Mouse (Mus musculus): Measurements from ENCODE around the gene Zfp346.
"Not testable (repeated sequence)": the region's sequence is repeated elsewhere in the genome, so short reads cannot be mapped to it uniquely, and the experiment has no call there.

The Zfp346 gene

DNA sequence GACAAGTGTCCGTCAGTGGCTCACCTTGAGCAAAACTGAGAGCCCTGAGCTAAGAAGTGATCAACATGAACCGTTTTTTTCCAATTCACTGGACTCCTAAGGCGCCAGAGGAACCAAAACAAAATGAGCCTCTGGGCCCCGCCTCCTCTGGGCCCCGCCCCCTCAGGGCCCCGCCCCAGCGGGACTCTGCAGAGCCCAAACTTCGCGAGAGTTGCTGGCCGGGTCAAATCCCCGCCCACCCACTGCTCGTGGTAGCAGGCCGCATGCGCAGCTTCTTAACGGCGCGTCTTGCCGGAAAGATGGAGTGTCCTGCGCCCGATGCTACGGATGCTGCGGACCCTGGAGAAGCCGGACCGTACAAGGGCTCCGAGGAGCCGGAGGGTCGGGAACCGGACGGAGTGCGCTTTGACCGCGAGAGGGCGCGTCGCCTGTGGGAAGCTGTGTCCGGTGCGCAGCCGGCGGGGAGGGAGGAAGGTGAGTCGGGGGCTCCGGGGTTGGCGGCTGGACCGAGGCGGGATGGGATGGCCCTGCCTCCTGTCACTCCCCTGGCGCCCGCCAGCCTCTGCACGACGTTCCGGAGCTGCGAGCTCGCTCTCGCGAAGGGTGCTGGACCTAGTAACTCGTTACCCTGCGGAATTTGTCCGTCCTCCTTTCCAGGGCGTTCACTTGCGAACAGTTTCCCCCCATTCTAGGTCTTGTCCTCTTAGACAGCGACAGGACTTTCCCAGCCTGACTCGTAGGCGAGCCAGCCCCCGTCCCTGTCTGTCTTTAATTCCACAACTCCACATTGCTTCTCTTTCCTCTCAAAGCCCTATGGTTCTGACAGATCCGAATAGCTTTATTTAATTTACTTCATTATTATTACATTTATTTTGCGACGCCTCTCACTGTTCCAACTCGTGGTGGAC lies at the start of gene Zfp346:
TSS of gene Zfp346 (plus strand) at position 267 of the 908 bp plus-strand sequence.
- DNase-seq (ENCODE audit: low spot score in 2 of 2), result peak; percentile 97 to 98

DNA sequence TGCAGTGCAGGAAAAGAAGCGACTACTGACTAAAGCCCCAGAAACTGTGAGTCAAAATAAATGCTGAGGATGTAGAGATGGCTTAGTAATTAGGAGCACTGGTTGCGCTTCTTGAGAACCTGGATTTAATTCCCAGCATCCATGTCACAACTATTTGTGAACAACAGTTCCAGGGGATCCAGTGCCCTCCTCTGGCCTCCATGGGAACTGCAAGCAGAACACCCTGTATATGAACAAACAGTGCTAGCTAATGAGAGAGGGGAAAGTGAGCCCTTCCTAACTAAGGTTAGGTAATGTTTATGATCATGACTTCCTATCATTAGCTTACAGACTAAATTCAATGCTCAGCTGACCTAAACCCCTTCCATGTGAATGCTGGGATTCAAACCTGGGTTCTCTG lies 47.1 kb upstream of the Zfp346 start:
- no peak for DNase-seq (ENCODE audit: low spot score in 2 of 2)

DNA sequence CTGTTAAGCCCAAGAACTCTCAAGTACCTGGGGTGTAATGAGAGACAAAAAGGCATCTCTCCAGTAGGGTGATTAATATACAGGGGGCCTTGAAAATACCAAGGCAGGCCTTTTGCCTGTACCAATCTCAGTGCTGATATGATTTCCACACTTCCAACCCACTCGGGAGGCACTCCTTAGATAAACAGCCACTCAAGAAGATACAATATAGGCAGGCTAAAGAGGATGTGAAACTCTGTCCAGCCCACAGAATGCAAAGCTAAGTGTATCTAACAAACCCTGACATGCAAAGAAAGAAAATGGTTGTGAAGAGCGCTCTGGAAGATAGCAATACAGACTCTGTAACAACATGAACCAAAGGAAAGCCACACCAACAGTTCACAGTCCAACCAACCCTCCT lies 41.8 kb upstream of the Zfp346 start:
- no peak for DNase-seq (ENCODE audit: low spot score in 2 of 2)

DNA sequence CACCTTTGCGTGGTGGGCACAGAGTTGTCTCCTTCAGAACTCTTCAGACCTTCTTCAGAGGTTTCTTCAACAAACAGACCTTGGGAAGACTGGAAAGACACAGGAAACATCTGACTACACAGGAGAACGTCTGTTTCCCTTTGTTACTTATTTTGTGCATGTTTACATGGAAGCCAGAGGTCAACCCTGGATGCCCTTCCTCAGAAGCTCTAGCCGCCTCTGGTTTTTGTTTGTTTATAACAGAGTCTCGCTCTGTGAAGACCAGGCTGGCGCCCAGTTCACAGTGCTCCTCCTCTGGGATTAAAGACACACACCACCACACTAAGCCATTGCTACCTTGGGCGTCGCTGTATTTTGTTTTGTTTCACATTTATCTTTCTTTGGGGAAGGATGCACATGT lies 35.4 kb upstream of the Zfp346 start:
- no peak for DNase-seq (ENCODE audit: low spot score in 2 of 2)

DNA sequence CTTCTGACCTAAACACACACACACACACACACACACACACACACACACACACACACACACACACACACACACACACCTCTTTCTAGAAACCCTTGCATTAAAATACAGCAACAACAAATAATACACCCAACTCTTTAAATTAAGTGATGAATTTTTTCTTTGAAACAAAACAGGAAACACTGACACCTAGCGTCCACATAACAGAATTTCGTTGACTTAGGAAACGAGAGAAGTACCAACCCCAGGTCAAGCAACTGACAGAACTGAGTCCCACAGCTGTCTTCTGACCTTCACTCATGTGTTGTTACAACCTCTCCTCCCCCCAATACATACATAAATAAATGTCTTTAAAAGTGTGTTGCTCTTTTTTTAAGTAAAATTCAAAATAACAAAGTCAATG lies 33.8 kb upstream of the Zfp346 start:
- no peak for DNase-seq (ENCODE audit: low spot score in 2 of 2)

DNA sequence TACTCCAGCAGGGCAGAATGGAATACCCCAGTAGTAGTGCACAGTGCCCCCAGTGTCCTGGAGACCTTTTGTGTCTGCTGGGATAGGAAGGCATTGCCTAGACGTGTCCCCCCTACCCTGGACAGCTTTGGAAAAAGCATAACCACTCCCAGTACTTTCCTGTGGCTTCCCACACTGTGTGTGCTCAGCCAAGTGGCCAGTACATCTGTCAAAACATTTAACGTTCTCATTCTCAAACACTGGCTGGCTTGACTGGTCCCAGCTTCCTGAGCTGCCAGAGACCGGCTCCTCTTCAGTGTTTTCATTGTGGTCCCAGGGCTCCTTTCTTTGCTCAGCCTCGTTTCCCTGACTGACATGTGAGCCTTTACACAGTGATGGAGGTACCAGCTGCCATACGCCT lies 29.5 kb upstream of the Zfp346 start:
- no peak for DNase-seq (ENCODE audit: low spot score in 2 of 2)

DNA sequence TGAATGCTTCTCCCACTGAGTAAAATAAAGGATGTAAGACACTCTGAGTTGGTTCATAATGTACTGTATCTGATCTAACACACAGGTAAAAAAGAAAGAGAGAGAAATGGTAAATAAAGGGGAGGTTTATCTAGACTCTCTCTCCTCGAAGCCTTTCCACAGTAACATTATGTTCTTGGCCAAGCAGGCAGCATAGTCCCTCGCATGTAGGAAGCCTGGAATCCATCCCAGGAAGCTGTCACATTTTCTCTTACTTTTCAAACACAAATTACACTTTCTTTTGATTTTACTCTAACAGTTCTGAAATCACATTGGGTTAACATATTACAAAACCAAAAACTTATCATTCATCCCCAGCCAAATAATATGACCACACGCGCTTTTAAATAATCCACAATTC lies 12.5 kb upstream of the Zfp346 start:
- no peak for DNase-seq (ENCODE audit: low spot score in 2 of 2)

DNA sequence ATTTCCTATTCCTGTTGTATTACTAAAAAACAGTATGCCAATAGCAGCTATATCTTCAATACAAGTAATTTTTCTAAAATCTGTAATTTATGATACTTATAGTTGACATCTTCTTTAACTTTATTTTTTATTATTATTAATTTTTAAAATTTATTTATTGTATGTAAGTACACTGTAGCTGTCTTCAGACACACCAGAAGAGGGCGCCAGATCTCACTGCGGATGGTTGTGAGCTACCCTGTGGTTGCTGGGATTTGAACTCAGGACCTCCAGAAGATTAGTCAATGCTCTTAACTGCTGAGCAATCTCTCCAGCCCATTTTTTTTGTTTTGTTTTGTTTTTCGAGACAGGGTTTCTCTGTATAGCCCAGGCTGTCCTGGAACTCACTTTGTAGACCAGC lies 7.3 kb upstream of the Zfp346 start:
- DNase-seq (ENCODE audit: low spot score in 2 of 2), result not testable (repeated sequence)

DNA sequence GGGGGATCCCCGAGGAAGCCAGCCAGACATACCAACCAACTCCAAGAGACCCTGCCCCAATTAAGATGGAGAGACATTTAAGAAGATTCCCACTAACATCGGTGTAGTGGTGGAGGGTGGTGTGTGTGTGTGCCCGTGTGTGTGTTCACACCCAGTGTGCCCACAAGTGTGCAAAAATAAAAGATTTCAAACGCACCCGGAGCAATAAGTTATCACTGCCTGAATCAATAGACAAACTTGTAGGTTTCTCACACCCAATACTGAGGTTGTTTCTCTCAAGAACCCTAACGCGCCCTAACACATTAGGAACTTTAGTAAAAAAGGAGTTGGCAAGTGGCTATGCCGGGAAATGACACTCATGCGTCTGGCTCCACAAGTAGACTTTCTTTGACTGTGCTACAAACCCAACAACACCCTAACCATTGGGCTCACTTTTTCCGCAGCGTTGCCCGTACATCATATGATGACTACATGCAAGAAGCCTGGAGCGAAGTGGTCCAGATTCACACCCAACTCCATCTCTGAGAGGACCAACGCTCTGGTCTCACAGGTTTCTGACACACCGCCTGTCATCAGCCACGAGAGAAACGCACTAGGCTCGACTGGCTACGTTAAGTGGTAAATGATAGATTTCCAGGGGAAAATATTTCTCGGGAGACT lies 5.9 kb upstream of the Zfp346 start:
- peak; percentile 28 to 54 for DNase-seq (ENCODE audit: low spot score in 2 of 2)

DNA sequence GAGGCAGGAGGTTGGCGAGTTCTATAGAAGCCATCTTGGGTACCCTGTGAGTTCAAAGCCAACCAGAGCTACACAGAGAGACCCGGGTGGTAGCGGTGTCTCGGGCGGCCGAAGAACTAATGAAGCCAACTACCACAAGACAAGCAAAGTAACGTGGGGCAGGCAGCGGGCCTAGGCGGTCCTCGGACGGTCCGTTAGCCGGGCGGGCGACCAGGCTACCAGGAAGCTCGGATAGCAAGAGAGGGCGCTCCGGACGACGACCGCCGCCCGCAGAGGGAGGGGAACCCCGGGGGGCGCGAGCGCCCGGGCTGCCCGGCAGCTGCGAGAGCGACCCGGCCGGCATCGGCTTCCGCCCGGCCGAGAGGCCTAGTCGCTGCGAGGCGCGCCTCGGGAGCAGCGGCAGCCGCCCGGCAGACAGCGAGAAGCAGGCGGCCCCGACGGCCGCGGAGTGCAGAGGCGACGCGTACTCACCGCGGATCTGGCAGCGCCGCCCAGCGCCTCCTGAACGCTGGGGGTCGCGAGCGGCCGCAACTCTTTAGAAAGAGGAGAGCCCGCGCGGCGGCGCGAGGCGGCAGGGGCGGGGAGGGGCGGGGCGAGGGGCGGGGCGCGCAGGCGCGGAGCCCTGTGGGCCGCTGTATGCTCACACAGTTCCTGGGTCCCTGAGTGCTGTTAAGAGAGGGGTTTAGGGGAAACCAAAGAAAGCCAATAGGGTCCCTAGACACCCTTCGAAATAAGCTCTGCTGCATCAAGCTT lies 5.2 kb upstream of the Zfp346 start, which contains the start of gene Uimc1:
TSS of gene Uimc1 (minus strand) at position 575 of the 753 bp plus-strand sequence.
- peak; percentile 91 to 92 for DNase-seq (ENCODE audit: low spot score in 2 of 2)

DNA sequence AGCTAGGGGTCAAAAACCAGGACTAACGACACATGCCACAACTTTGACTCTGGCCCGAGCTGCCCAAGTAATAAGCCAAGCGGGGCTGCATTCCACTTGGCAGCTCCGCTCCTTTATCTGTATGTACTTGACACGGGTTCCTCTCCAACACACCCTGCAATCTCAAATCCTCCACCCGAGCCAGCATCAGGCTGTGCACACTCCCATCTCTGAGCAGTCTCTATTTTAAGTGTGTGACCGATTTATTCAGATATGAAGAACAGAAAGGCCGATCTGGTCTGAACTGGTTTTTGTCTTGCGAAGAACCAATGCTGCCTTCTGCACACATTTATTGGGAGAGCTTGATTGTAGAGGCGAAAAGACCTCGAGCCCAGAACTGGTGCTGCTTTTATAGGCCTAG lies 3.5 kb upstream of the Zfp346 start:
- DNase-seq (ENCODE audit: low spot score in 2 of 2), result no peak

DNA sequence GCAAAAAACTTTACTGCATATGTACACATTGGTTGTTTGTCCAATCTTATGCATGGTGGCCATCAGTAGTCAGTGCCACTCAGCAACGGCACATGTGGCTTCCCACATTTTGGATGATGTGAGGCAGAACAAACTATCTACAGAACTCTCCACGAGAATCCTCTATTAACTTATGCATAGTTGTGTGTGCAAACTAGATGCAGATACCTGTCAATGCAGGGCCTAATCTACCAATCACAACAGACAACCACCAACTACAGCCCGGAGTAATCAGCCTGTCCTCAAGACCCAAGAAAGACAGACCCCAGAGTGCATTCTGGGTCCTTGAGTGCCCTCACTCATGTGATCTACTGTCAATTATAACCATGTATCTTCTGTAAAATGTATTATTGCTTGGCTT lies 2.7 kb upstream of the Zfp346 start:
- DNase-seq (ENCODE audit: low spot score in 2 of 2), result no peak

DNA sequence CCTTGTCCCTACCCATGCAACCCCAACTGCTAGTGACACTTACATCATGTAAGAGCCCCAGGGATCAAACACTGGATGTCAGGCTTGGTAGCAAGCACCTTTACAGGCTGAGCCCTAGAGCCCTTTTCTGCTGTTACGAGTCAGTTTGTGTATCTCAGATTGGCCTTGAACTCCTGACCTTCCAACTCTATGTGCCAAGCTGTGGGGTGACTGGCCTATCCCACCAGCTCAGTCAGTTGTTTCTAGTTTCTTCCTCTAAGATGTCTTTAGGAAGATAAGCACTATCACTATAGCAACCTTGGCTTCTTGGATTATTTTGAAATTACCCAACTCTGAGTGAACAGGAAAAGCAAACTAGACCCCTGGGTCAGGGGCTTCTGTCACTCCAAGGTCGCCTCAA lies 1.8 kb upstream of the Zfp346 start:
- DNase-seq (ENCODE audit: low spot score in 2 of 2), result no peak

DNA sequence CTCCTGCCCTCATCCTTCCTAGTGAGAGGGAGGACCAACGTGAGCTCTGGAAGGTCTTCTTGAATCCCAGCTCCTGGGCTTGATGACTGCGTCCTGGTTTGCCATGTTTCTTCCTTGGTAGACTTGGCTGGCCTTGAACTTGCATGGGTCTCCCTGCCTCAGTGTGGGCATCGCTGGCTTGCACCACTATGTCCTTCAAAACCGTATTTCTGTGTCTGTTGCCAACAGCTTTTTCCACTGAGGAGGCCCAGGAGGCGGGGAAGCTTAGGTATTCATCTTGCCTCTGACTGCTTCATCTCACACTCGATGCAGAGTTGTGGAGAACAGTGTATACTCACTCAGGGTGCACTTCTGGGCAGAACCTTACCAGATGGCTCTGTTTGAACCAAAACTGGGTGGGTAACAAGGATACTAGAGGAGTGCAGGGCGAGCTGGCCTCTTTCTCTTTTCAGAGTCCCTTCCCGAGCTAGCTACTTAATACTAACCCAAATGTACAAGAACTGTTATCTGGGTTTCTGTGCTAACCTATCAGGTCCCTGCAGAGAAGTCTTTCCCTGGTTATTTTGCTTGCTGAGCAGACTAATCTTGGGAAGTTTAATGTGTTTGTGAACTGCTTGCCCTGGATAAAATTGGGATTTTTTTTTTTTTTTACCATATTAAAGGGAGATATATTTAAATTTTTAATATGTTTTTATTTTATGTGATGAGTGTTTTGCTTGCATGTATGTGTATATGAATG lies 1.0 kb downstream of the Zfp346 start:
- DNase-seq (ENCODE audit: low spot score in 2 of 2), result peak; percentile 22 to 28

DNA sequence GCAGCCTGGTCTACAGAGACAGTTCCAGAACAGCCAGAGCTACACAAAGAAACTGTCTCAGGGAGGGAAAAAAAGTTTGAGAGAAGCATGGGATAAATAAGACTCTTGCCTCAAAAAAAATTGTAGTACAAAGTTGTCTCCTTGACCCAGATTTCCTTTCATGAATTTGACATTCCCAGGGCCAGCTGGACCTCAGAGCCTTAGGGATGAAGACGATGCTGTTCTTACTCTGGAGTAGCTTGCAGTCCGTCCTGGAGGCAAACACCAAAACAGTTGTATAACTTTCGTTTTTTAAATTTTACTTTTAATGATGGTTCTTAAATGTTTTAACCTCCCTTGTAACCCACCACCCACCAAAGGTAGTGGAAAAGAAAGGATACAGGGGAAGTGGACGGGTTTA lies 2.0 kb downstream of the Zfp346 start:
- no peak for DNase-seq (ENCODE audit: low spot score in 2 of 2)

DNA sequence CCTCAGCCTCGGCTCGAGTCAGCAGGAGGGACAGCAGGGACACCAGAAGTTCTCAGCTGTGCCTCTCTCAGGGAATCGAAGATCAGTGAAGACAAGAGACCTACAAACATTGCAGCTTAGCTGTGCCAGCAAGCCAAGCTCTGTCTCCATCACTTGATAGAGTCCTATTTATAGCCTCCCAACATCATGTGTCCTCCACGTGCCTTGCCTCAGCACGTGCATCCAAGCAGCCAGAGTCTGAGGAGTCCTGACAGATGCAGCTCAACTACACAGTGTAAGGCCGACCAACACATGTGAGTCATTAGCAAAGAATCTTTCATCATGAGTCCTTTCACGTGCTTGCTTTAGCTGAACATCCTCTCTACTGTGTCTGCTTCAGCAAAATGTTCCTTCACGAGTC lies 2.6 kb downstream of the Zfp346 start:
- DNase-seq (ENCODE audit: low spot score in 2 of 2), result peak; percentile 26 to 39

DNA sequence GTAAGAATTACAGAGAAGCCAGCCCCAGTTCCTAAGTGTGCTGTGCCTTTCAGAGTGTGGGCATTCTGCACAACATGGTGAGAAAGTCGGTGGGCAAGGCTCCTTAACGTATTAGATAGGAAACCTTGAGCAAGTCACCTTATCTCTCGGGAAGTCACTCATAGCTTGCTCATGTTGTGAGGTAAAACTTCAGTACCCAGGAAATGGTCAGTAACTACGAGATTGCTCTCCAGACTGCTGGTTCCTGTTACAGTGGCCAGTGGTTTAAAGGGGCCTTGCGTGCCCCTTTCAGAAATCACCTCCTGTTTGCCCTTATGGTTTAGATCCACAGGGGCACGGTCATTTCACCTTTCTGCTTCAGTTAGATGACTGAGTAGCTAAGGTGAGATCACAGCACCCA lies 9.3 kb downstream of the Zfp346 start:
- DNase-seq (ENCODE audit: low spot score in 2 of 2), result no peak

DNA sequence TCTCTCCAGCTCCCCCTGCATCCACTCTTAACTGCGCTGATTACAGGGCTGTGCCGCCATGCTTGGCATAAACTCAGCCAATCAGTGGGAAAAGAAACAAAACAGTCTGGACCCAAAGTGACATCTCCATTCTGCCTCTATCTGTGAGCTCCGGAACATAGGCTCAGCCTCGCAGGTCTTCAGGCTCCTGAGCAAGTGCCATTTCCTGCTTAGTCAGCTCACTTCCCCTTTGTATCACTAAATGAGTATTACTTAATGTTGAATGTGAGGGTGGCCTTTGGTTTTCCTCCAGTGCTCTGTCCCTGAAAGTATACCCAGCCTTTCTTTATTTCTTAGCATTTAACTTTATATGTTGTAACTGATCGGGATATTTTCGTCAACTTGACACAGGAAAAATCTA lies 19.8 kb downstream of the Zfp346 start:
- no peak for DNase-seq (ENCODE audit: low spot score in 2 of 2)

DNA sequence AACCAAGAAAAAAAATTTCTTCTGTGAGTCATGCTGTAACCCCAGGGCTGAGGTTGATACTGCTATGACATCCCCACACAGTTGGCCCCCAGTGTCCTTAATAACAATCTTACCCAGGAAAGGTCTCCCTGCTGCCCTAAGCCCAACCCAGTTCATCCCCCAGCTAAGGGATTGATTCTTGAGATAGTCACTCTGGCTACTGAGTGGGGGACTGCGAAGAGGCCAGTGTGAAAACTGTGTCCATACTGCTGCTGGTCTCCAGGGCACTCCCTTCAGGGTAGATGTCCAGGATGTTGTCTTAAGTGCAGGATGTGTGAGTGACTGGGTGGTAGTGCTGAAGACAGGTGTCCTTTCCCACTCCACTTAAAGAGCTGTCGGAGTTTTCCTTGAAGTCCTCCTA lies 28.3 kb downstream of the Zfp346 start, which contains the start of gene Gm17617:
TSS of gene Gm17617 (minus strand) at position 101 of the 400 bp plus-strand sequence.
- DNase-seq (ENCODE audit: low spot score in 2 of 2), result no peak

DNA sequence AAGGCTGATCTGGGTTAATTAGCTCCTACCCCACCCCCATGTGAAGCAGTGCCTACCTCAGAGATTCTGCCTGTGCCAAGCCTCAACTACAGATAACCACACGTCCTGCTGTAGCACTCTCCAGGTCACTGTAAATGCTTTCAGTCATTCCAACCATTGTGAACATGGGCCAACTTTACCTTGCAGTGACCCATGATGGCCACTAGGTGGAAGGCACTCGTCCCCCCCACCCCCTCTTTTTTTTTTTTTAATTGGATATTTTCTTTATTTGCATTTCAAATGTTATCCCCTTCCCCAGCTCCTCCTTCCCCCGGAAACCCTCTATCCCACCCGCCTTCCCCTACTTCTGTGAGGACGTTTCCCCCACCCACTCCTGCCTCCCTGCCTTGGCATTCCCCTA lies 30.3 kb downstream of the Zfp346 start:
- no peak for DNase-seq (ENCODE audit: low spot score in 2 of 2)

DNA sequence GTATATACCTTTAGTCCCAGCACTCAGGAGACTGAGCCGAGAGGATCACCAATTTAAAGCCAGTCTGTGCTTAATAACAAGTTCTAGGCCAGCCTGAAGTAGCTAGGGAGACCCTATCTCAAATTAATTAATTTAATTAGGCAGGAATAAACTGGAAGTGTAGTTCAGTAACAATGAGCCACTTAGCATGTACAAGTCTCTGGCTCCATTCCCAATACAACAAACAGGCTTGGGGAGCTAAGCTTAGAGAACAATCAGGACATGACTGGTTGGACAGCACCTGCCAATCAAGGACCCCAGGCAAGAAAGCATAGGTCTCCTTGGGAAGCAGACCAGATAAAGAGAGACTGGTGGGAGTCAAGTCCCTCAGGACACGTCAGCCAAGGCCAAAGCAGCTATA lies 35.2 kb downstream of the Zfp346 start:
- no peak for DNase-seq (ENCODE audit: low spot score in 2 of 2)

Measured in right cerebral cortex, postnatal 10 days (tissue).